Mouse (Mus musculus) cerebellum, postnatal 4 days (tissue): ENCODE measurements around the gene Atxn1.

Experiments used
- DNase-seq, 2 experiments: peaks; one replicate each; pipeline ENCODE4 v3.0.0; 2022; ENCODE audit warnings: low spot score in 2 of 2, mixed read lengths in 1 of 2

The Atxn1 gene

GRCm38 (mm10) chr13:45866615-45867245 lies 98.1 kb downstream of the Atxn1 start:
- DNase-seq: no peak

GRCm38 (mm10) chr13:45865620-45866019 lies 99.2 kb downstream of the Atxn1 start:
- DNase-seq: no peak

- no peak for DNase-seq
Observed at GRCm38 (mm10) chr13:45863779-45864178, 101.0 kb downstream of the Atxn1 start.

GRCm38 (mm10) chr13:45861885-45862605 lies 102.8 kb downstream of the Atxn1 start:
- DNase-seq: no peak

GRCm38 (mm10) chr13:45861098-45861580 lies 103.7 kb downstream of the Atxn1 start:
- DNase-seq: no peak

GRCm38 (mm10) chr13:45859081-45859709 lies 105.6 kb downstream of the Atxn1 start:
- DNase-seq: no peak

GRCm38 (mm10) chr13:45857416-45857815 lies 107.4 kb downstream of the Atxn1 start:
- DNase-seq: no peak

GRCm38 (mm10) chr13:45854531-45854930 lies 110.3 kb downstream of the Atxn1 start:
- DNase-seq: no peak

GRCm38 (mm10) chr13:45853691-45854090 lies 111.1 kb downstream of the Atxn1 start:
- no peak for DNase-seq

- no peak for DNase-seq
Observed at GRCm38 (mm10) chr13:45852288-45852687, 112.5 kb downstream of the Atxn1 start.

- DNase-seq: no peak
Observed at GRCm38 (mm10) chr13:45851746-45852145, 113.1 kb downstream of the Atxn1 start.

GRCm38 (mm10) chr13:45851156-45851555 lies 113.7 kb downstream of the Atxn1 start:
- DNase-seq: no peak

- no peak for DNase-seq
Observed at GRCm38 (mm10) chr13:45850181-45850974, 114.4 kb downstream of the Atxn1 start.

- DNase-seq: no peak
Observed at GRCm38 (mm10) chr13:45849145-45850023, 115.4 kb downstream of the Atxn1 start.

GRCm38 (mm10) chr13:45842511-45843055 lies 122.2 kb downstream of the Atxn1 start:
- DNase-seq: no peak

- no peak for DNase-seq
Observed at GRCm38 (mm10) chr13:45839901-45840300, 124.9 kb downstream of the Atxn1 start.

- DNase-seq: no peak
Observed at GRCm38 (mm10) chr13:45837609-45838220, 127.1 kb downstream of the Atxn1 start.

- DNase-seq: no peak
Observed at GRCm38 (mm10) chr13:45836377-45837054, 128.3 kb downstream of the Atxn1 start.

GRCm38 (mm10) chr13:45834300-45834699 lies 130.5 kb downstream of the Atxn1 start:
- no peak for DNase-seq
